Mouse (Mus musculus) hindbrain, embryonic 14.5 days (tissue): ENCODE results near the gene Csk. TPM values are rescaled to one million over a fixed set of nuclear protein-coding genes. Genes with fewer than 3 reads are reported as not detected.

Experiments used
- ATAC-seq: fragments of 200-750 bp; cut with Nextera tagmentation; 2 replicates; pipeline ENCODE4 v1.8.0; 2017; ENCODE audit warnings: moderate number of reproducible peaks, mild to moderate bottlenecking, moderate TSS enrichment, moderate library complexity; ENCODE audit not compliant: low FRiP score
- DNase-seq: peaks from one replicate; pipeline ENCODE4 v3.0.0-alpha.2; 2015; ENCODE audit warnings: low spot score
- H3K27ac ChIP-seq: fragments of 300-500 bp; sonication (generic); 2 replicates; pipeline ENCODE4 v1.5.1; 2014; ENCODE audit warnings: mild to moderate bottlenecking, moderate library complexity
- H3K27me3 ChIP-seq: fragments of 300-500 bp; sonication (generic); 2 replicates; pipeline ENCODE4 v1.6.1; 2014; ENCODE audit warnings: mild to moderate bottlenecking, low read length, mixed read lengths; ENCODE audit not compliant: control insufficient read depth, insufficient read depth
- H3K36me3 ChIP-seq: fragments of 300-500 bp; sonication (generic); replicated peaks from 2 replicates; pipeline ENCODE4 v1.6.1; 2014; ENCODE audit not compliant: control insufficient read depth, insufficient read depth
- H3K4me1 ChIP-seq: fragments of 300-500 bp; sonication (generic); replicated peaks from 2 replicates; pipeline ENCODE4 v1.6.1; 2014; ENCODE audit warnings: antibody characterized with exemption, low read length, mixed read lengths; ENCODE audit not compliant: control insufficient read depth, insufficient read depth
- H3K4me2 ChIP-seq: fragments of 300-500 bp; sonication (generic); replicated peaks from 2 replicates; pipeline ENCODE4 v1.6.1; 2014; ENCODE audit warnings: mild to moderate bottlenecking, moderate library complexity
- H3K4me3 ChIP-seq: fragments of 300-500 bp; sonication (generic); replicated peaks from 2 replicates; pipeline ENCODE4 v1.5.1; 2014; ENCODE audit warnings: mild to moderate bottlenecking, low read length
- H3K9ac ChIP-seq: fragments of 300-500 bp; sonication (generic); 2 replicates; pipeline ENCODE4 v1.6.1; 2014
- H3K9me3 ChIP-seq: fragments of 300-500 bp; sonication (generic); 2 replicates; pipeline ENCODE4 v1.6.1; 2016; ENCODE audit warnings: low read length; ENCODE audit not compliant: control insufficient read depth
- WGBS: fragments of 180-500 bp; shearing (Covaris S2); extraction: QIAGEN DNeasy Blood & Tissue Kit; methylation state at CpG from one replicate; pipeline ENCODE4 v1.1.7; 2014; 5-methylcytosine and 5-hydroxymethylcytosine counted together
- polyA plus RNA-seq: library from polyadenylated mRNA; unstranded; fragments of >200 nt; fragmentation: Nextera tagmentation; extraction: Ambion mirVana; gene quantifications from 2 replicates; pipeline ENCODE4 v1.2.1, GENCODE M21; 2014

The Csk gene
- polyA plus RNA-seq, 1 experiment from 2014 or later = 41.0 TPM

- H3K27me3 ChIP-seq = no peaks in the 10 kb centered on the region
These were observed 30.1 kb upstream of the Csk start, which contains the start of gene Cyp1a2 for GRCm38 (mm10) chr9:57683520-57683919. TSS of gene Cyp1a2 (minus strand) at chr9:57683703.

GRCm38 (mm10) chr9:57681411-57681810, 28.0 kb upstream of the Csk start:
- DNase-seq = no peak
- H3K4me1 ChIP-seq = no peaks in the 10 kb centered on the region
- H3K4me3 ChIP-seq = no peak overlapping the region
- no peak overlapping the region for H3K4me2 ChIP-seq
- H3K9ac ChIP-seq = no peak overlapping the region
- H3K9me3 ChIP-seq = no peaks in the 10 kb centered on the region
- 86% methylated on average over 10 of the region's 10 CpGs for WGBS
- H3K27me3 ChIP-seq = no peaks in the 10 kb centered on the region; the same call in 1 of the 2 replicates
- ATAC-seq = no peak
- no peaks in the 10 kb centered on the region for H3K36me3 ChIP-seq
- no peak overlapping the region for H3K27ac ChIP-seq

More at GRCm38 (mm10) chr9:57683520-57683919, 30.1 kb upstream of the Csk start, which contains the start of gene Cyp1a2:
- Histone ChIP-seq H3K36me3 (no peaks in the 10 kb centered on the region), H3K9ac (no peak within 1 kb of the TSS), H3K4me2 (no peak within 1 kb of the TSS), H3K9me3 (no peaks in the 10 kb centered on the region), H3K4me3 (no peak within 1 kb of the TSS), H3K4me1 (no peaks in the 10 kb centered on the region), H3K27ac (no peak within 1 kb of the TSS)
- 79% methylated on average over 5 of the region's 5 CpGs for whole genome bisulfite sequencing
- no peak for ATAC-seq
- no peak for DNase-seq

- no peak overlapping the region for H3K4me3 ChIP-seq
- 89% methylated on average over 5 of the region's 5 CpGs for WGBS
- ATAC-seq (no peak), DNase-seq (no peak)
- no peaks in the 10 kb centered on the region for H3K4me1 ChIP-seq
- no peaks in the 10 kb centered on the region for H3K36me3 ChIP-seq
- no peaks in the 10 kb centered on the region for H3K27me3 ChIP-seq
- no peak overlapping the region for H3K27ac ChIP-seq
- H3K4me2 ChIP-seq = no peak overlapping the region
- H3K9ac ChIP-seq = no peak overlapping the region
- no peaks in the 10 kb centered on the region for H3K9me3 ChIP-seq
These were observed 18.1 kb upstream of the Csk start for GRCm38 (mm10) chr9:57671500-57671899.

GRCm38 (mm10) chr9:57671037-57671436, 17.6 kb upstream of the Csk start:
- no peak overlapping the region for H3K27ac ChIP-seq
- DNase-seq (no peak), ATAC-seq (no peak)
- no peaks in the 10 kb centered on the region for H3K4me1 ChIP-seq
- H3K36me3 ChIP-seq = no peaks in the 10 kb centered on the region
- no peak overlapping the region for H3K4me3 ChIP-seq
- no peaks in the 10 kb centered on the region for H3K9me3 ChIP-seq
- H3K9ac ChIP-seq = no peak overlapping the region
- 92% methylated on average over 4 of the region's 4 CpGs for WGBS
- H3K27me3 ChIP-seq = no peaks in the 10 kb centered on the region
- H3K4me2 ChIP-seq = no peak overlapping the region

- Histone ChIP-seq H3K27ac (no peak overlapping the region), H3K4me1 (no peaks in the 10 kb centered on the region), H3K4me3 (no peak overlapping the region), H3K36me3 (no peaks in the 10 kb centered on the region), H3K27me3 (no peaks in the 10 kb centered on the region), H3K4me2 (no peak overlapping the region), H3K9ac (no peak overlapping the region), H3K9me3 (no peaks in the 10 kb centered on the region)
- ATAC-seq (no peak), DNase-seq (no peak)
- 81% methylated on average over 3 of the region's 3 CpGs for WGBS
These were observed 16.1 kb upstream of the Csk start for GRCm38 (mm10) chr9:57669566-57669965.

GRCm38 (mm10) chr9:57668277-57668676, 14.8 kb upstream of the Csk start:
- 59% methylated on average over 1 of the region's 1 CpGs for WGBS
- H3K27ac ChIP-seq = no peak overlapping the region
- H3K36me3 ChIP-seq = no peaks in the 10 kb centered on the region
- no peak overlapping the region for H3K4me2 ChIP-seq
- no peak overlapping the region for H3K9ac ChIP-seq
- H3K27me3 ChIP-seq = no peaks in the 10 kb centered on the region
- H3K9me3 ChIP-seq = no peaks in the 10 kb centered on the region
- no peak overlapping the region for H3K4me3 ChIP-seq
- no peaks in the 10 kb centered on the region for H3K4me1 ChIP-seq
- DNase-seq (no peak), ATAC-seq (no peak)

GRCm38 (mm10) chr9:57667817-57668216, 14.4 kb upstream of the Csk start:
- 50% methylated on average over 11 of the region's 11 CpGs for WGBS
- Histone ChIP-seq H3K27me3 (no peaks in the 10 kb centered on the region), H3K9ac (no peak overlapping the region), H3K9me3 (no peaks in the 10 kb centered on the region), H3K36me3 (no peaks in the 10 kb centered on the region), H3K4me2 (no peak overlapping the region), H3K4me1 (no peaks in the 10 kb centered on the region), H3K4me3 (no peak overlapping the region), H3K27ac (no peak overlapping the region)
- ATAC-seq (no peak), DNase-seq (no peak)

- no peaks in the 10 kb centered on the region for H3K36me3 ChIP-seq
- WGBS = 81% methylated on average over 3 of the region's 3 CpGs
- H3K4me3 ChIP-seq = no peak overlapping the region
- H3K9me3 ChIP-seq = no peaks in the 10 kb centered on the region
- ATAC-seq (no peak), DNase-seq (no peak)
- H3K9ac ChIP-seq = no peak overlapping the region
- H3K27ac ChIP-seq = no peak overlapping the region
- H3K27me3 ChIP-seq = no peaks in the 10 kb centered on the region
- H3K4me2 ChIP-seq = no peak overlapping the region
- H3K4me1 ChIP-seq = no peaks in the 10 kb centered on the region
These were observed 13.7 kb upstream of the Csk start for GRCm38 (mm10) chr9:57667136-57667535.

- Histone ChIP-seq H3K4me2 (no peak overlapping the region), H3K36me3 (no peaks in the 10 kb centered on the region), H3K4me3 (no peak overlapping the region), H3K9ac (no peak overlapping the region), H3K9me3 (no peaks in the 10 kb centered on the region), H3K27me3 (no peaks in the 10 kb centered on the region), H3K27ac (no peak overlapping the region), H3K4me1 (no peaks in the 10 kb centered on the region)
- ATAC-seq (no peak), DNase-seq (no peak)
- WGBS = 84% methylated on average over 8 of the region's 8 CpGs
These were observed 13.1 kb upstream of the Csk start for GRCm38 (mm10) chr9:57666536-57666935.

- H3K36me3 ChIP-seq = no peaks in the 10 kb centered on the region
- 70% methylated on average over 7 of the region's 7 CpGs for WGBS
- no peak for DNase-seq
- no peak overlapping the region for H3K4me2 ChIP-seq
- no peak for ATAC-seq
- no peak overlapping the region for H3K27ac ChIP-seq
- no peaks in the 10 kb centered on the region for H3K4me1 ChIP-seq
- no peak overlapping the region for H3K9ac ChIP-seq
- no peak overlapping the region for H3K4me3 ChIP-seq
- H3K27me3 ChIP-seq = no peaks in the 10 kb centered on the region
- no peaks in the 10 kb centered on the region for H3K9me3 ChIP-seq
These were observed 11.2 kb upstream of the Csk start for GRCm38 (mm10) chr9:57664616-57665015.
